Mouse (Mus musculus) ES-Bruce4 (cell line): ENCODE results near the gene 1810010D01Rik. TPM values are rescaled to one million over a fixed set of nuclear protein-coding genes. Genes with fewer than 3 reads are reported as not detected.

ENCODE experiments used
- H3K27ac ChIP-seq: 2 replicates; pipeline ENCODE4 v1.5.1; 2012; ENCODE audit warnings: low read length, inconsistent platforms; ENCODE audit not compliant: insufficient read depth
- H3K27me3 ChIP-seq: 2 replicates; pipeline ENCODE4 v1.6.1; 2012; ENCODE audit warnings: mild to moderate bottlenecking, low read length, inconsistent platforms; ENCODE audit not compliant: control insufficient read depth, poor library complexity, insufficient read depth, severe bottlenecking
- H3K36me3 ChIP-seq: 2 replicates; pipeline ENCODE4 v1.6.1; 2012; ENCODE audit warnings: inconsistent platforms, mild to moderate bottlenecking, low read length, moderate library complexity; ENCODE audit not compliant: control insufficient read depth, poor library complexity, insufficient read depth, severe bottlenecking
- H3K4me1 ChIP-seq: one replicate; pipeline ENCODE4 v1.8.1; 2011; ENCODE audit warnings: low read length; ENCODE audit not compliant: control insufficient read depth, insufficient read depth
- H3K4me3 ChIP-seq: 2 replicates; pipeline ENCODE4 v1.5.1; 2011; ENCODE audit warnings: low read depth, mild to moderate bottlenecking, low read length
- H3K9ac ChIP-seq: 2 replicates; pipeline ENCODE4 v1.6.1; 2012; ENCODE audit warnings: low read depth, mild to moderate bottlenecking, inconsistent platforms; ENCODE audit not compliant: poor library complexity, severe bottlenecking
- H3K9me3 ChIP-seq: replicated peaks from 2 replicates; pipeline ENCODE4 v1.6.1; 2012; ENCODE audit warnings: mild to moderate bottlenecking, low read length, inconsistent platforms; ENCODE audit not compliant: control insufficient read depth, poor library complexity, insufficient read depth, severe bottlenecking
- CTCF ChIP-seq: IDR thresholded peaks from one replicate; pipeline ENCODE4 v1.8.1; 2011; ENCODE audit warnings: low read depth, low read length
- EP300 ChIP-seq: IDR thresholded peaks from 2 replicates; pipeline ENCODE4 v1.6.1; 2011; ENCODE audit warnings: low read depth, low read length; ENCODE audit not compliant: insufficient read depth
- POLR2A ChIP-seq: IDR thresholded peaks from one replicate; pipeline ENCODE4 v1.8.1; 2011; ENCODE audit warnings: low read length; ENCODE audit not compliant: insufficient read depth
- polyA plus RNA-seq: library from polyadenylated mRNA; stranded (reverse); fragments of >200 nt; gene quantifications from 2 replicates; pipeline ENCODE4 v1.2.4, GENCODE M21; 2011; ENCODE audit warnings: low read depth; ENCODE audit not compliant: missing spikeins, insufficient read depth, insufficient read length

The 1810010D01Rik gene
- polyA plus RNA-seq, 1 experiment = 0.91 TPM

- no peaks in the 10 kb centered on the region for H3K36me3 ChIP-seq
- TF ChIP-seq CTCF = no peak
- TF ChIP-seq EP300 = no peak
- no peak for TF ChIP-seq POLR2A
- H3K27ac ChIP-seq = no peak overlapping the region
- H3K4me3 ChIP-seq = no peak overlapping the region
- H3K4me1 ChIP-seq = no peaks in the 10 kb centered on the region
- H3K9ac ChIP-seq = no peak overlapping the region
- H3K9me3 ChIP-seq = no peaks in the 10 kb centered on the region
- H3K27me3 ChIP-seq = no peaks in the 10 kb centered on the region
Measured at GRCm38 (mm10) chr7:145189342-145189741, 18.6 kb downstream of the 1810010D01Rik start.

- H3K36me3 ChIP-seq = no peaks in the 10 kb centered on the region
- no peak overlapping the region for H3K27ac ChIP-seq
Measured at GRCm38 (mm10) chr7:145187802-145188201, 20.1 kb downstream of the 1810010D01Rik start.

GRCm38 (mm10) chr7:145182388-145182787 lies 25.5 kb downstream of the 1810010D01Rik start:
- no peak overlapping the region for H3K9ac ChIP-seq
- no peaks in the 10 kb centered on the region for H3K4me1 ChIP-seq
- H3K27ac ChIP-seq = no peak overlapping the region
- no peaks in the 10 kb centered on the region for H3K36me3 ChIP-seq
- no peaks in the 10 kb centered on the region for H3K27me3 ChIP-seq
- no peak overlapping the region for H3K4me3 ChIP-seq
- TF ChIP-seq POLR2A (no peak), EP300 (no peak), CTCF (no peak)
- no peaks in the 10 kb centered on the region for H3K9me3 ChIP-seq

More at GRCm38 (mm10) chr7:145187802-145188201, 20.1 kb downstream of the 1810010D01Rik start:
- no peaks in the 10 kb centered on the region for H3K4me1 ChIP-seq
- TF ChIP-seq EP300 = no peak
- H3K9ac ChIP-seq = no peak overlapping the region
- no peak overlapping the region for H3K4me3 ChIP-seq
- no peaks in the 10 kb centered on the region for H3K9me3 ChIP-seq
- H3K27me3 ChIP-seq = no peaks in the 10 kb centered on the region

DNA sequence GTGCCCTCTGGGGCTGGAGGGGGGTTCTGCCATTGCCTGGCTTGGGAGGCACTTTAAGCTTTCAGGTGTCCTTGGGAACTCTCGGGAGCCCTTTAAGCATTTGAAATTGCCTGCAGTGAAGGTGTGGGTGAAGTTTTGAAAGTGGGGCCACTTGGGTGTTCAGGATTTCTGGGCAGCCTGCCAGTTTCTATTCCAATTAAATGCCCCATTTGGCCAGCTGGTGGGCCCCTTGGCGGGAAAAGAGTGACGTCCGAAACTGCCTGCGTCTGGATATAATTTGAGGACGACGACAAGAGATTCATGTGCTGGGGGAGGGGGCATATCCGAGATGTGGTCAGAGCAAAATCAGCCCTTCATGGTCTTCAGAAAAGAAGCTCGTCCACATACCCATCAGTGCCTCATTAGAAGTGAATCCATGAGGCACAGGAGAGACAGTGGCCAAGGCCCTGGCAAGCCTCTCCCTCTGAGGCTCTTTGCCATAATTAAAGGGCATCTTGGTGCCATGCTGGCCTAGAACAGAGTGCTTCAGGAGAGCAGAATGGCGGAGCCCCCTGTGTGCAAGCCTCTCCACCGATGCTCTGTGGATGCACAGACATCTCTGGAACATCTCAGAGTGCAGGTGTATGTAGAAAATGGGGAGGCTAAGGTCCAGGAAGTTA lies 26.4 kb downstream of the 1810010D01Rik start:
- peaks cover 5% of the 10 kb centered on the region for H3K4me1 ChIP-seq
- no peak for TF ChIP-seq EP300
- TF ChIP-seq POLR2A = no peak
- TF ChIP-seq CTCF = no peak

DNA sequence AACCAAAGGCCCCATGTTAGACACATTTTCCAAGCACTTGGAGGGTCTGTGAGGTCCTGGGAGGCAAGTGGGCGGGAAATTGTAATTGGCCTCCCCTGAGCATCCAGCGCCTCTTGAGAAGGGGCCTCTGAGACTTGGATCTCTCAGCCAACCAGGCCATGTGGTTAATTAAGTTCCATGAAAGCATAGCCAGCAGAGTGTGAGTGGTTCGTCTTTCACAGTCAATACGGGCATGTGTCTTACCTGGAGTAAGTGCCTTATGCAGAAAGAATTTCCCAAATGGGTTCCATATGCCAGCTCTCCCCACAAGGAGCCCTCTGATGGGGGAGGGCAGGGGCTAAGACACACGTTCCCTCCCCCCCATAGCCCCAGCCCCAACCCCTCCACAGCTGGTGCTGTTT lies 28.2 kb downstream of the 1810010D01Rik start:
- Histone ChIP-seq H3K4me1 (peaks cover 7% of the 10 kb centered on the region), H3K4me3 (no peak overlapping the region), H3K9ac (no peak overlapping the region), H3K27ac (no peak overlapping the region), H3K27me3 (no peaks in the 10 kb centered on the region), H3K9me3 (no peaks in the 10 kb centered on the region), H3K36me3 (no peaks in the 10 kb centered on the region)
- no peak for TF ChIP-seq CTCF
- TF ChIP-seq POLR2A = no peak
- TF ChIP-seq EP300 = no peak

More for the DNA sequence above, 26.4 kb downstream of the 1810010D01Rik start:
- Histone ChIP-seq H3K9ac (no peak overlapping the region), H3K9me3 (no peaks in the 10 kb centered on the region), H3K36me3 (no peaks in the 10 kb centered on the region), H3K4me3 (no peak overlapping the region), H3K27me3 (no peaks in the 10 kb centered on the region), H3K27ac (no peak overlapping the region)

- H3K9me3 ChIP-seq = no peaks in the 10 kb centered on the region
- peaks cover 7% of the 10 kb centered on the region for H3K4me1 ChIP-seq
- no peak overlapping the region for H3K9ac ChIP-seq
- no peak overlapping the region for H3K4me3 ChIP-seq
- H3K36me3 ChIP-seq = no peaks in the 10 kb centered on the region
- no peaks in the 10 kb centered on the region for H3K27me3 ChIP-seq
- H3K27ac ChIP-seq = no peak overlapping the region
- peak; percentile 85 for TF ChIP-seq EP300
- no peak for TF ChIP-seq CTCF
Measured at GRCm38 (mm10) chr7:145176750-145177589, 30.9 kb downstream of the 1810010D01Rik start.
